Mouse (Mus musculus): ENCODE measurements around the gene 1700037H04Rik.

GRCm38 (mm10) chr2:131154036-131154435 lies 5.8 kb downstream of the 1700037H04Rik start:
- TF ChIP-seq CTCF (IDR thresholded peaks at IDR 0.05; ENCODE audit: insufficient read depth, low read length) (no peak), POLR2A (IDR thresholded peaks at IDR 0.05; ENCODE audit: borderline replicate concordance, extremely low read depth, low read depth, low read length) (no peak)

Measured in lung, adult 2 months (tissue).